Mouse (Mus musculus): Measurements from ENCODE around the gene Gm5767.
"Not testable (repeated sequence)": the region's sequence is repeated elsewhere in the genome, so short reads cannot be mapped to it uniquely, and the experiment has no call there.

Gene Gm5767

DNA sequence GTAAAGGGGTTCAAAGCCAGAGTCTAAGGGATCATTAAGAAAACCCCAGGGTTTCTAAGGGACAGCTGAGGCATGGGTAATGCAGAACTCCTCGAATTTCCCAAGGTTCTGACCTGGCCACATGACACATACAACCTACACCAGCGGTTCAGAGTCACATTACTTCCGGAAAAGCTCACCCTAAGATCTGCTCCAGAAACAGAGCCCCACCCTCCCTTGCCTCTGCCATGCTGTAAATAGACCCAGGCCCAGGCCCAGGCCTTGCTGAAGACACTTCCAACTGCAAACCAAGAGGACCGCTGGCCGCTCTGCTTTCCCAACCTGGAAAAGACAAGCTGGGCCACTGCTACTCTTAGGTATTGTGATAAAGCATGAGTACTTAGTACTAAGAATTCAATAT, 34.3 kb downstream of the Gm5767 start:
- DNase-seq (ENCODE audit: low spot score): no peak

DNA sequence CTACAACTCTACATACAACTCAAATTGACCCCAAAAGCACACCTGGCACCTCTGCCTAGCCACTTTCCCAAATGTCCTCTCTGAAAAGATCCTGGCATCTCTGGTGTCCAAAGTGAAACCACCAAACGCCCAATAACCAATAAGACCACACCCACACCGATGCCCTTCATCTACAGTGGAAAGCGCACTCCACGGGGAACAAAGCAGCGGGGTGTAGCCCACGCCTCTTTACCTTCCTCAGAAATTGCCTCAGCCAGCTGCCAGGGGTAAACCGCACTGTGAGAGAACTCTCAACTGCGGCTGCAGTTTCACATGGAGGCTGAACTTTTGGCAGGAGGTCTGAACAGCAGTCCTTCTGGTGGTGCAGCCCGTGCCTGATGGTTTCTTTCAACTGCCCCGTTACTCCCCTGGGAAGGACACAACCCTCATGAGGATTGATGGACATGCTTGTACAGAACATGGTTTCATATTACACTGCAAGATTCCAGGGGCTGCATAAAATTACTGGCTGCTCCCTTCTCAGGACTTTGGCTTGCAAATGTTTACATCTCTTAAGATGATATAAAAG, 35.0 kb downstream of the Gm5767 start:
- no peak for DNase-seq (ENCODE audit: low spot score)

DNA sequence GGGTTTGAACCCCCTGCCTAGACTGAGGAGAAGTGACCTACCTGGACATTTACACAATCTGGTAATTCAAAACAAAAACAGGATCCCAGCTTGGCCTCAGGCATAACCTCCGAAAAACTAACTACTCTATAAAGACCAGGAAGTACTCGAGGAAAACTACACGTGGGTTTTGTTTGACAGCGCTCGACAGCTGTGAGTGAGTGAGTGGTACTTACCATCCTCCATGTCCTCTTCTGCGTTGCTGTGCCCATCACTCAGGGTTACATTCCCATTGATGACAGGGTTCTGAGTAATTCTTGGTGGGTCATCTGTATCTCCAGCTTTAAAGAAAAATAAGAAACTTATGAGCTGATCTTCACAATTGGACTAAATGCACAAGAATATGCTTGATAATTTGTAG, 35.7 kb downstream of the Gm5767 start:
- DNase-seq (ENCODE audit: low spot score): no peak

DNA sequence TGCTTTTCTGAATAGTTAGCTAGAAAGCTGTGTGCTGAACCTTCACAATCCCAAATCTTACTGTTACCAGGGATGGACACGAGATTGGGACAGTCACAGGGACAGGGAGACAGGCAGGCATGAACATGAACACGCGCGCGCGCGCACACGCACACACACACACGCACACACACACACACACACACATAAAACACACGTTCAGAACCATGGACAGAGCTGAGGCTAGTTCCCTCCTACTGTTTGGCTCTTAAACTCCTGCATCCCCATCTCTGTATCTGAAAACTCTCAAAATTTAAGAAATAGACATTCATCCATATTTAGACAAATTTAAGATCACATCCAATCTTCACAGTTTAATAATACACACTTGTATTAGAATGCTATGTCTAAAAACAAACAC, 37.2 kb downstream of the Gm5767 start:
- peak; percentile 14 for DNase-seq (ENCODE audit: low spot score)

DNA sequence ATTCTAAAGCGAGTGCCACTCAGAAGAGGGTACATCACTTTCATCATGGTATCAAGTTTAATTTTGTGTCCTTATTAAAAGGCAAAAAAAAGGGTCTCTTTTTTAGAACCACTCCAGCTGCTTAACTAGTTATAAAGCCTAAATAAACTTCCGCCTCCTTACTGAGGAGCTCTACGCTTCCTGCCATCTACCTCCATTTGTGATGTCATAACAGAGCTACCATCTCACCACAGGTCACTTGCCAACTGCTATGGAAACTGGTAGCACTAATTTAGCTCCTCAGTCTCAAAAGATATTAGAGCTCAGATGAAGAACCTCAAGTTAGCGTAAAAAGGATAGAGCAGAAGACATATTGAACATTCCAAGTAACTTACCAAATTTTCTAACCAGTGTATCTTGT, 39.9 kb downstream of the Gm5767 start:
- DNase-seq (ENCODE audit: low spot score): peak; percentile 13

DNA sequence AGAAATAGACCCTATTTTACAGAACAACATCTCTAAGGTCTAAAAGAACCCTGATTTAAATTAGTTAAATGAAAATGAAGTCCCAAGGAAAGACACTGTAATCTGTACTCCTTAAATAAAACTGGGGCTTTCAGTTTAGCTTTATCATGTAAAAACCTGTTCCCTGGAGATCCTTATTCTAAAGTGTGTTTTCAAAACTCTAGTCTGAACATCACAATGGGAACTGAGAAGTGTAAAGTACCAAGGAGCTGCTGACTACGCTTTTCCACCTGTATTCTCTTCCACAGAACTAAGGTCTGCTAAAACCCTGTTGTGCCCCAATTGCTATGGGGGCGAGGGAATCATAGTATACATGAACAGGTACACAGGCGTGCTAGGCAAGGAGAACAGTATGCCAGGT, 43.5 kb downstream of the Gm5767 start:
- no peak for DNase-seq (ENCODE audit: low spot score)

DNA sequence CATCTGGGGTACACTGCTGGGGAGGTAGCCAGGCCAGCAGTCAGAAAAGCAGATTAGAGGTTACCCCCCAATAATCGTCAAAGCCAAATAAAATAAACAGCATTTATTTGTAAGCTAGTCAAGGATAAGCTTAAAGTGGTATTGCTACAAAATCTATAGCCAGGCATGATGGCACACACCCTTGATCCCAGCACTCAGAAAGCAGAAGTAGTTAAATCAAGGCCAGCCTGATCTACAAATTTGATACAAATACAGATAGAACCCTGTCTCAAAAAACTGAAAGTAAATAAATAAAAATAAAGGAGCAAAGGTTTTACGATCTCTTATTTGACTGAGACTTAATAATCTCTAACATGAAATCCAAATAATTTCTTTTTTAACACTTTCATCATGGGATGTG, 45.2 kb downstream of the Gm5767 start:
- DNase-seq (ENCODE audit: low spot score): no peak

DNA sequence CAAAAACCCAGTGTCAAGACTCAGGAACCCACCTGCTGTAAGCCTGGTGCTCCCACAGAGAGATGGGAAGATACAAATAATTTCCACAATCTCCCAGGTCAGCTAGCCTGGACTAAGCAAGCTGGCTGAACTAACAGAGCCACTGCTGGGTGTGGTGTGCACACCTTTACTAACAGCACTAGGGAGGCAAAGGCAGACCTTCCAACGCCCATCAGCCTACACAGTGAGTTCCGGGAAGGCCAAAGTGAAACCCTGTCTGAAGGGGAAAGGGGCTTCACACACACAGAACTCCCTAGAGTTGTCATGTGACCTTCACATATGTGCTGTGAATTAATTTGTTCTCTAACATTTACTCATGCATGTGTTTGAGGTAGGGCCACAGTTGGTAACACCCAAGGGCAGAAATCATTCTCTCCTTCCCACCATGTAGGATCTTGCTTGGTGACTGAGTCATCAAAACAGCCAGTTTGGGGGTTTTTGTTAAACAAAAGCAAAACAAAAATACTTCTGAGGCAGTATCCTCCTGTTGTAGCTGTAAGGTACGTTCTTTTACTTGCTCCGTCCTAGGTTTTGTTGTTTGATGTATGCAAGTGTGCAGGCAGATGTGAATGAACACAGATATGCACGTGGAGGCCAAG, 47.7 kb downstream of the Gm5767 start:
- DNase-seq (ENCODE audit: low spot score): peak; percentile 13

DNA sequence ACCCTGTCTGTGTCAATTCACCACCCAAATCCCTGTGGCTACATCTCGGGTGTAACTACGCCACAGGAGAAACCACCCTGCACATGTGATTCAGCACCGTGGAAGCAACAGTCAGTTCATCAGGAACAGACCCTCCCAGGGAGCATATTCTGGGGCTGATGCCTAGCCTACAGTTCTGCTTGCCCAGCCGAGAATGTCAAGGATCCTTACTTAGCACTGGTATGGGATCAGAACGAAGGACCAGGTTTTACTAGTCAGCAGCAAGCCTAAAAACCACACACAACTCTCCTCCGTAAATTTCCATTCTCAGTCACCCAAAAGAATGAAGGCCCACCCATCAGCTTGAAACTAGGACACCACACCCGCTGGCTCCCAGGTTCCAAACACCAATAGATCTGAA, 51.1 kb downstream of the Gm5767 start:
- DNase-seq (ENCODE audit: low spot score): no peak

DNA sequence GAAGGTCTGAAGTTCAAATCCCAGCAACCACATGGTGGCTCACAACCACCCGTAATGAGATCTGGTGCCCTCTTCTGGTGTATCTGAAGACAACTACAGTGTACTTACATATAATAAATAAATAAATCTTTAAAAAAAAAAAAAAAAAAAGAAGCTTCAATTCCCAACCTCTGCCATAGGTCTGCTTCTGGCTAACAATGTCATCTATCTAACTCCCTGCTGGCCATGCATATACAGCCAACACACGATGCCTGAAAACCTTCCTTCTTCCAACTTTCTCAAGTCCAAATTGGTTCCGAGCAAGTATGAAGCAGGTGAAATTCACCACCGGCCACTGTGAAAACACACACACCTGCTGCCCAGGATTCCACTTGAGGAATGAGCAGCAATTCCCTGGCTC, 51.9 kb downstream of the Gm5767 start:
- not testable (repeated sequence) for DNase-seq (ENCODE audit: low spot score)

All from T-cell, adult 2 months (primary cell).